Mouse (Mus musculus) brain, embryonic 14.5 days (tissue): Measurements from ENCODE around the gene Cdkn2d.

ENCODE experiments used
- CTCF ChIP-seq: fragments of 200-500 bp; IDR thresholded peaks from 2 replicates; pipeline ENCODE4 v1.5.1; 2012; ENCODE audit warnings: inconsistent platforms, mild to moderate bottlenecking, moderate library complexity, borderline replicate concordance; ENCODE audit not compliant: insufficient read depth, insufficient read length; ENCODE audit errors: extremely low read depth
- POLR2A ChIP-seq: fragments of 200-500 bp; IDR thresholded peaks from 2 replicates; pipeline ENCODE4 v1.6.1; 2012; ENCODE audit warnings: mild to moderate bottlenecking, inconsistent platforms, borderline replicate concordance; ENCODE audit not compliant: poor library complexity, insufficient read depth, insufficient read length, severe bottlenecking; ENCODE audit errors: extremely low read depth

GRCm38 (mm10) chr9:21299014-21299413 lies 7.8 kb upstream of the Cdkn2d start:
- no peak for TF ChIP-seq CTCF
- no peak for TF ChIP-seq POLR2A
